8 mouse cellular contexts compared by ENCODE assay signal in genomic region chr15:79741921-79742705, GRCm38 (mm10). TPM values are rescaled to one million over a fixed set of nuclear protein-coding genes. Genes with fewer than 3 reads are reported as not detected.
DNase-seq lines count a peak whose midpoint lies in the region; ATAC-seq and TF ChIP-seq lines count a peak whose summit lies in the region.

Gene Sun2, minus strand, starts transcription at chr15:79742536.

- H3K4me1 ChIP-seq in embryonic facial prominence, embryonic 13.5 days = peaks cover 33% of the 10 kb centered on the region
- H3K4me1 ChIP-seq in heart, adult 2 months (ENCODE audit: control insufficient read depth, insufficient read depth, low read length) = peaks cover 11% of the 10 kb centered on the region
- H3K4me1 ChIP-seq in limb, embryonic 14.5 days (ENCODE audit: control insufficient read depth, insufficient read depth, low read length) = peaks cover 12% of the 10 kb centered on the region
- H3K4me1 ChIP-seq in midbrain, postnatal 0 days (ENCODE audit: insufficient read depth, low read length) = peaks cover 10% of the 10 kb centered on the region

- peak; percentile 88 for ATAC-seq in embryonic facial prominence, embryonic 13.5 days (ENCODE audit: insufficient number of reproducible peaks, insufficient read depth, low FRiP score, low TSS enrichment, low read depth)
- ATAC-seq in limb, embryonic 14.5 days (ENCODE audit: low FRiP score, low read depth) = peak; percentile 94
- peak; percentile 93 for ATAC-seq in midbrain, postnatal 0 days (ENCODE audit: low FRiP score)

- TF ChIP-seq POLR2A in heart, adult 2 months (IDR thresholded peaks at IDR 0.05; ENCODE audit: insufficient read depth, low read depth, low read length) = peak; percentile 68
- TF ChIP-seq POLR2A in limb, embryonic 14.5 days (IDR thresholded peaks at IDR 0.05; ENCODE audit: borderline replicate concordance, extremely low read depth, insufficient read depth, insufficient read length) = no peak

- H3K27ac ChIP-seq in embryonic facial prominence, embryonic 13.5 days = peak within 1 kb of the TSS; percentile 60
- peak within 1 kb of the TSS; percentile 98 for H3K27ac ChIP-seq in heart, adult 2 months
- H3K27ac ChIP-seq in limb, embryonic 14.5 days (replicated peaks; ENCODE audit: low read depth, low read length) = 0 out of 2 replicates have a peak within 1 kb of the TSS, but pooled peaks have one; percentile 38
- H3K27ac ChIP-seq in midbrain, postnatal 0 days (ENCODE audit: low read depth, low read length) = peak within 1 kb of the TSS; percentile 71

- no peaks in the 10 kb centered on the region for H3K79me2 ChIP-seq in heart, adult 2 months (replicated peaks; ENCODE audit: control insufficient read depth, insufficient read depth, low read length)

- peak; percentile 64 for TF ChIP-seq EP300 in heart, adult 2 months (IDR thresholded peaks at IDR 0.05; ENCODE audit: insufficient read depth, low read depth, low read length)

- H3K4me3 ChIP-seq in embryonic facial prominence, embryonic 13.5 days = peak within 1 kb of the TSS; percentile 76
- H3K4me3 ChIP-seq in heart, adult 2 months = peak within 1 kb of the TSS; percentile 84
- peak within 1 kb of the TSS; percentile 97 for H3K4me3 ChIP-seq in limb, embryonic 14.5 days (replicated peaks; ENCODE audit: low read length)
- peak within 1 kb of the TSS; percentile 97 for H3K4me3 ChIP-seq in midbrain, postnatal 0 days (ENCODE audit: low read depth, low read length)

- H3K9ac ChIP-seq in embryonic facial prominence, embryonic 13.5 days = peak within 1 kb of the TSS; percentile 87
- H3K9ac ChIP-seq in heart, adult 2 months (ENCODE audit: low read depth, low read length) = peak within 1 kb of the TSS; percentile 98
- H3K9ac ChIP-seq in limb, embryonic 14.5 days (ENCODE audit: low read depth, low read length, severe bottlenecking) = peak within 1 kb of the TSS; percentile 88
- peak within 1 kb of the TSS; percentile 87 for H3K9ac ChIP-seq in midbrain, postnatal 0 days (replicated peaks; ENCODE audit: low read length, poor library complexity, severe bottlenecking)

- intact Hi-C loops in heart, adult 2 months (cut with DNase I) = loop anchor here (2.0 to 10.0 kb wide), 3 partner anchors 51 to 333 kb away; partner anchors contain the start of genes Cby1, Fam227a and Gtpbp1

- DNase-seq in 3134 (ENCODE audit: extremely low read depth, insufficient read length, low spot score) = peak; percentile 96
- peak; percentile 93 to 96 for DNase-seq in adrenal gland, postnatal 36 days
- peak; percentile 93 to 94 for DNase-seq in heart, adult 2 months
- peak; percentile 91 for DNase-seq in kidney, adult 9 months
- DNase-seq in limb, embryonic 14.5 days (ENCODE audit: low spot score) = peak; percentile 91
- DNase-seq in midbrain, postnatal 0 days (ENCODE audit: low spot score) = peak; percentile 95
- DNase-seq in spleen, postnatal 14 days (ENCODE audit: low spot score in 2 of 2) = peak; percentile 84 to 93

- H3K4me2 ChIP-seq in embryonic facial prominence, embryonic 13.5 days = peak within 1 kb of the TSS; percentile 73
- peak within 1 kb of the TSS; percentile 61 for H3K4me2 ChIP-seq in limb, embryonic 14.5 days (replicated peaks; ENCODE audit: low read depth, low read length, severe bottlenecking)
- peak within 1 kb of the TSS; percentile 88 for H3K4me2 ChIP-seq in midbrain, postnatal 0 days (ENCODE audit: low read depth, low read length, poor library complexity, severe bottlenecking)

- peaks cover 26% of the 10 kb centered on the region for H3K36me3 ChIP-seq in embryonic facial prominence, embryonic 13.5 days
- no peaks in the 10 kb centered on the region; the same call in 1 of the 2 replicates for H3K36me3 ChIP-seq in heart, adult 2 months (ENCODE audit: control insufficient read depth, insufficient read depth, low read length)
- H3K36me3 ChIP-seq in limb, embryonic 14.5 days (ENCODE audit: control insufficient read depth, insufficient read depth, low read length) = peaks cover 19% of the 10 kb centered on the region
- H3K36me3 ChIP-seq in midbrain, postnatal 0 days (ENCODE audit: insufficient read depth, low read length) = peaks cover 21% of the 10 kb centered on the region

- TF ChIP-seq CTCF in heart, adult 2 months (IDR thresholded peaks at IDR 0.05) = no peak
- peak; percentile 5; the same call in 1 of the 2 replicates for TF ChIP-seq CTCF in midbrain, postnatal 0 days (IDR thresholded peaks at IDR 0.05)

- no peaks in the 10 kb centered on the region for H3K9me3 ChIP-seq in embryonic facial prominence, embryonic 13.5 days
- no peaks in the 10 kb centered on the region for H3K9me3 ChIP-seq in limb, embryonic 14.5 days (ENCODE audit: control insufficient read depth, low read length)
- H3K9me3 ChIP-seq in midbrain, postnatal 0 days (ENCODE audit: low read length) = no peaks in the 10 kb centered on the region

- WGBS in embryonic facial prominence, embryonic 13.5 days = under 1% methylated on average over 67 of the region's 93 CpGs
- WGBS in heart, adult 2 months = 0% methylated on average over 93 of the region's 93 CpGs
- whole genome bisulfite sequencing in limb, embryonic 14.5 days = under 1% methylated on average over 62 of the region's 93 CpGs
- under 1% methylated on average over 60 of the region's 93 CpGs for WGBS in midbrain, postnatal 0 days

- no peaks in the 10 kb centered on the region for H3K27me3 ChIP-seq in embryonic facial prominence, embryonic 13.5 days
- no peaks in the 10 kb centered on the region for H3K27me3 ChIP-seq in heart, adult 2 months (ENCODE audit: control insufficient read depth, insufficient read depth, low read length)
- H3K27me3 ChIP-seq in limb, embryonic 14.5 days (ENCODE audit: control insufficient read depth, insufficient read depth, low read length) = no peaks in the 10 kb centered on the region
- H3K27me3 ChIP-seq in midbrain, postnatal 0 days (ENCODE audit: insufficient read depth, low read length) = no peaks in the 10 kb centered on the region

RNA-seq across cellular contexts. Expression of gene Sun2, which starts in this region (rescaled TPM):
- 10 to 100 TPM; 58.1 to 61.0 TPM for total RNA-seq in adrenal gland, postnatal 36 days (2021)
- 7.3 and 8.0 TPM in 2 replicates for polyA plus RNA-seq in embryonic facial prominence, embryonic 13.5 days (2015; fragmentation: Nextera tagmentation; extraction: Ambion mirVana)
- 10 to 100 TPM; 83.3 to 96.7 TPM for total RNA-seq in heart, adult 2 months (2021)
- 57.9 and 69.2 TPM in 2 replicates for polyA plus RNA-seq in heart, adult 2 months (2012; rRNA removed)
- polyA plus RNA-seq in limb, embryonic 14.5 days (2012; rRNA removed) = 37.9 and 46.8 TPM in 2 replicates
- polyA plus RNA-seq in limb, embryonic 14.5 days (2014; fragmentation: Nextera tagmentation; extraction: Ambion mirVana) = 6.9 and 8.0 TPM in 2 replicates
- 32.3 and 33.7 TPM in 2 replicates for total RNA-seq in midbrain, postnatal 0 days (2014; rRNA removed)
- 2.8 and 3.1 TPM in 2 replicates for polyA plus RNA-seq in midbrain, postnatal 0 days (2015; fragmentation: Nextera tagmentation; extraction: Ambion mirVana)

Comparison
In these comparisons a context has a peak if more than half of its experiments do, and no peak if none do; other contexts are left out.
1. Peak in every context shown above with its lines: DNase-seq, ATAC-seq, H3K4me3 ChIP-seq and H3K27ac ChIP-seq.
2. H3K27ac ChIP-seq: peak in every context shown above with its lines; median percentile 98 in heart, adult 2 months; 71 in midbrain, postnatal 0 days; 60 in embryonic facial prominence, embryonic 13.5 days; 38 in limb, embryonic 14.5 days.